Mouse (Mus musculus) olfactory bulb, adult 2 months (tissue): ENCODE results near the gene Adarb1.

ENCODE experiments used
- CTCF ChIP-seq: fragments of 200-500 bp; IDR thresholded peaks from 2 replicates; pipeline ENCODE4 v1.5.1; 2012; ENCODE audit warnings: low read depth, mild to moderate bottlenecking, low read length, moderate library complexity; ENCODE audit not compliant: insufficient read depth
- POLR2A ChIP-seq: fragments of 200-500 bp; IDR thresholded peaks from 2 replicates; pipeline ENCODE4 v1.6.1; 2012; ENCODE audit warnings: mild to moderate bottlenecking, low read depth, low read length, moderate library complexity; ENCODE audit not compliant: insufficient read depth

GRCm38 (mm10) chr10:77342842-77343241 is 75.2 kb downstream of the Adarb1 start:
- no peak for TF ChIP-seq CTCF
- TF ChIP-seq POLR2A = no peak
